Mouse (Mus musculus) cortical plate, adult 2 months (tissue): ENCODE measurements at regions not wholly inside any gene's neighbourhood (a gene's known extent, or its start where the extent isn't known, plus 50 kb on each side); places are given as distances from the start of the nearest gene placed in this dataset.

Experiments
- CTCF ChIP-seq: fragments of 200-500 bp; IDR thresholded peaks from 2 replicates; pipeline ENCODE4 v1.5.1; 2011; ENCODE audit warnings: mild to moderate bottlenecking, control low read depth, low read length; ENCODE audit not compliant: insufficient read depth; ENCODE audit errors: extremely low read depth
- POLR2A ChIP-seq: fragments of 200-500 bp; IDR thresholded peaks from 2 replicates; pipeline ENCODE4 v1.6.1; 2011; ENCODE audit warnings: mild to moderate bottlenecking, low read length, control low read depth; ENCODE audit not compliant: insufficient read depth; ENCODE audit errors: extremely low read depth

DNA sequence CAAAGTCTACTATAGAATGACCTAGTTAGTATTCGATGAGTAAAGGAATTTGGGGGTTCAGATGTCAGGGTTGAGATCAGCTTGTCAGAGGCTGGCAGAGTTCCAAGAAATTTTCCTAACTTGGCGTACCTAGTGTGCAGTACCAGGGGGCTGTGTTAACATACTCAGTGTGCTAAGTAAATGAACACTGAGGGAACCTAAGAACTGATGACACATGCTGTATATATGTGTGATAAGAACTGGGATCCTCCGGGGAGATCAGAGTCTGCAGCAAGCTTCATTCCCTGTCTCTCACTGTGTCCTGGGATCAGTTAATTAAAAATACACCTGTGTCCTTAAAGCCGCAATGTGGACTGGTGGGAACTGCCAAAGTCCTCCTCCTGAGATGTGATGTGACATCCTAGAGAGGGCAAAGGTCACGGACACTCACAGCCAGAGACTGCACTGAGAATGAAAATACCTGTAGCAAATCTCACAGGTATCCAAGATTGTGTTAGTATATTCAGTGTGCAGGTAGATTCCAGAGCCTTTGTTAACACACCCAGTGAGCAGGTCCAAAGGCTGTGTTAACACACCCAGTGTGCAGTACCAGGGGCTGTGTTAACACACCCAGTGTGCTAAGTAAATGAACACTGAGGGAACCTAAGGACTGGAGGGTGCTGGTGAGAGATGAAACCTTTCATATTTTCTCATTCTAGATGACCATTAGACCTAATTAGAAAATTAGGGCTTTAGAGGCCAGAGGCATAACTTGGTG lies 69.1 kb upstream of the Fhl2 start:
- TF ChIP-seq POLR2A (no peak), CTCF (no peak)
